ENCODE assay signal across 8 mouse cellular contexts in the genomic region with DNA sequence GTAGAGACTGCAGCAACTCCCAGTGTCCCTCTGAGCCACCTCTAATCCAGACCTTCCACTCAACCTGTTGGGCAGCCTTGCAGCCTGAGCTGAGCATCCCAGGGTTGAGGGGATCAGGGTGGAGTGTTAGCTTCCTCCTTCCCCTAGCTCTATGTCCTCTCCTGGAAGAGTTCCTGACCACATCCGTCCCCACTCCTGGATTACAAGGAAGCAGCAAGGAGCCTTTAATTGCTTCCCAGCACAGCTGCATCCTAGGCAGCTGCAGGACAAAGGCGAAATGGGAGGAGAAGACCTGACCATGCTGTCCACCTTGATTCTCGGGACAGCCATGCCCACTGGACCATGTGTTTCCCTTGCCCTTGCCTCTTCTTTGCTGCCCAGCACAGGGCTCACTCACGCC. TPM values are rescaled to one million over a fixed set of nuclear protein-coding genes. Genes with fewer than 3 reads are reported as not detected.
DNase-seq lines count a peak whose midpoint lies in the region; ATAC-seq lines count a peak whose summit lies in the region.
"Had no signal": no experiment of that assay in that cellular context is flagged by ENCODE, and none has a peak within 500 bp of the region (broad histone marks: within the 10 kb centered on the region; RNA-seq: fewer than 3 reads in every experiment).

No protein-coding gene starts in this region.

- peaks cover 54% of the 10 kb centered on the region for H3K27me3 ChIP-seq in lung, embryonic 15.5 days
- H3K27me3 ChIP-seq in forebrain, embryonic 16.5 days (replicated peaks; ENCODE audit: control insufficient read depth, insufficient read depth, low read length) = no peaks in the 10 kb centered on the region
- peaks cover 71% of the 10 kb centered on the region for H3K27me3 ChIP-seq in limb, embryonic 10.5 days (ENCODE audit: low read depth, poor library complexity, severe bottlenecking)
- H3K27me3 ChIP-seq in stomach, embryonic 14.5 days (ENCODE audit: control insufficient read depth, insufficient read depth, low read length) = peaks cover 7% of the 10 kb centered on the region

- 36% methylated on average over 4 of the region's 4 CpGs for WGBS in lung, embryonic 15.5 days
- 18% methylated on average over 4 of the region's 4 CpGs for WGBS in forebrain, embryonic 16.5 days
- 22% methylated on average over 4 of the region's 4 CpGs for WGBS in limb, embryonic 10.5 days
- whole genome bisulfite sequencing in stomach, embryonic 14.5 days = 46% methylated on average over 4 of the region's 4 CpGs

- no peaks in the 10 kb centered on the region for H3K9me3 ChIP-seq in lung, embryonic 15.5 days
- no peaks in the 10 kb centered on the region for H3K9me3 ChIP-seq in forebrain, embryonic 16.5 days (ENCODE audit: control insufficient read depth, low read length)
- no peaks in the 10 kb centered on the region for H3K9me3 ChIP-seq in limb, embryonic 10.5 days (replicated peaks)
- no peaks in the 10 kb centered on the region for H3K9me3 ChIP-seq in stomach, embryonic 14.5 days (ENCODE audit: control insufficient read depth, low read depth, low read length)

- H3K27ac ChIP-seq in lung, embryonic 15.5 days = peak overlapping the region; percentile 71
- H3K27ac ChIP-seq in forebrain, embryonic 16.5 days (ENCODE audit: low read length) = peak overlapping the region; percentile 46
- peak overlapping the region; percentile 80 for H3K27ac ChIP-seq in limb, embryonic 10.5 days
- peak overlapping the region; percentile 40; the same call in 1 of the 2 replicates for H3K27ac ChIP-seq in stomach, embryonic 14.5 days (ENCODE audit: low read length)

- no peak overlapping the region for H3K9ac ChIP-seq in lung, embryonic 15.5 days
- H3K9ac ChIP-seq in forebrain, embryonic 16.5 days (replicated peaks; ENCODE audit: low read depth, low read length) = no peak overlapping the region
- H3K9ac ChIP-seq in stomach, embryonic 14.5 days (replicated peaks; ENCODE audit: low read depth, low read length) = no peak overlapping the region

- no peaks in the 10 kb centered on the region for H3K36me3 ChIP-seq in lung, embryonic 15.5 days
- no peaks in the 10 kb centered on the region for H3K36me3 ChIP-seq in forebrain, embryonic 16.5 days (ENCODE audit: control insufficient read depth, insufficient read depth)
- H3K36me3 ChIP-seq in limb, embryonic 10.5 days = no peaks in the 10 kb centered on the region
- no peaks in the 10 kb centered on the region for H3K36me3 ChIP-seq in stomach, embryonic 14.5 days (ENCODE audit: control insufficient read depth, insufficient read depth, low read length)

- peak overlapping the region; percentile 30; the same call in 1 of the 2 replicates for H3K4me2 ChIP-seq in lung, embryonic 15.5 days
- peak overlapping the region; percentile 4 for H3K4me2 ChIP-seq in forebrain, embryonic 16.5 days (ENCODE audit: low read length)
- H3K4me2 ChIP-seq in stomach, embryonic 14.5 days (replicated peaks; ENCODE audit: low read depth, low read length) = no peak overlapping the region

- no peak overlapping the region for H3K4me3 ChIP-seq in lung, embryonic 15.5 days
- no peak overlapping the region for H3K4me3 ChIP-seq in forebrain, embryonic 16.5 days (replicated peaks; ENCODE audit: low read length)
- H3K4me3 ChIP-seq in limb, embryonic 10.5 days = peak overlapping the region; percentile 30
- H3K4me3 ChIP-seq in stomach, embryonic 14.5 days (ENCODE audit: low read depth, low read length) = no peak overlapping the region

- no peak for DNase-seq in lung, postnatal 10 days
- no peak for DNase-seq in limb, embryonic 10.5 days (ENCODE audit: low spot score)
- DNase-seq in right cerebral cortex, postnatal 25 days = no peak
- no peak for DNase-seq in urinary bladder, postnatal 4 days (ENCODE audit: low spot score in 2 of 2)
- DNase-seq: layer of hippocampus, postnatal 36 days had no signal

- no peak for ATAC-seq in lung, embryonic 15.5 days (ENCODE audit: borderline replicate concordance, extremely low read depth, low FRiP score, low TSS enrichment)
- ATAC-seq in forebrain, embryonic 16.5 days = no peak
- no peak for ATAC-seq in stomach, embryonic 14.5 days (ENCODE audit: insufficient number of reproducible peaks, insufficient read depth, low FRiP score, low read depth)

- H3K4me1 ChIP-seq in lung, embryonic 15.5 days = peaks cover 65% of the 10 kb centered on the region
- H3K4me1 ChIP-seq in forebrain, embryonic 16.5 days (replicated peaks; ENCODE audit: control insufficient read depth, insufficient read depth, low read length) = peaks cover 46% of the 10 kb centered on the region
- H3K4me1 ChIP-seq in limb, embryonic 10.5 days = peaks cover 72% of the 10 kb centered on the region
- H3K4me1 ChIP-seq in stomach, embryonic 14.5 days (ENCODE audit: control insufficient read depth, insufficient read depth, low read length) = peaks cover 34% of the 10 kb centered on the region

RNA-seq across cellular contexts. Expression of a gene that starts 3.5 kb away (rescaled TPM):
- 15.7 and 16.0 TPM in 2 replicates for polyA plus RNA-seq in lung, embryonic 15.5 days (2015; fragmentation: Nextera tagmentation; extraction: Ambion mirVana)
- polyA plus RNA-seq in forebrain, embryonic 16.5 days (2015; fragmentation: Nextera tagmentation; extraction: Ambion mirVana) = 15.8 and 22.0 TPM in 2 replicates
- polyA plus RNA-seq in limb, embryonic 10.5 days (2016; fragmentation: Nextera tagmentation; extraction: Ambion mirVana) = 7.9 and 10.3 TPM in 2 replicates
- polyA plus RNA-seq in stomach, embryonic 14.5 days (2014; fragmentation: Nextera tagmentation; extraction: Ambion mirVana) = 8.0 and 8.9 TPM in 2 replicates

RNA-seq across cellular contexts. Expression of a gene that starts 19.6 kb away (rescaled TPM):
- polyA plus RNA-seq in lung, embryonic 15.5 days (2015; fragmentation: Nextera tagmentation; extraction: Ambion mirVana) = 8.8 and 11.7 TPM in 2 replicates
- 0.85 and 1.6 TPM in 2 replicates for polyA plus RNA-seq in forebrain, embryonic 16.5 days (2015; fragmentation: Nextera tagmentation; extraction: Ambion mirVana)
- polyA plus RNA-seq in limb, embryonic 10.5 days (2016; fragmentation: Nextera tagmentation; extraction: Ambion mirVana) = 3.2 TPM in 2 replicates
- polyA plus RNA-seq in stomach, embryonic 14.5 days (2014; fragmentation: Nextera tagmentation; extraction: Ambion mirVana) = 12.8 and 15.8 TPM in 2 replicates

RNA-seq across cellular contexts. Expression of a gene that starts 34.2 kb away (rescaled TPM):
- 121 and 122 TPM in 2 replicates for polyA plus RNA-seq in lung, embryonic 15.5 days (2015; fragmentation: Nextera tagmentation; extraction: Ambion mirVana)
- polyA plus RNA-seq in forebrain, embryonic 16.5 days (2015; fragmentation: Nextera tagmentation; extraction: Ambion mirVana) = 91.7 and 101 TPM in 2 replicates
- polyA plus RNA-seq in limb, embryonic 10.5 days (2016; fragmentation: Nextera tagmentation; extraction: Ambion mirVana) = 129 and 137 TPM in 2 replicates
- polyA plus RNA-seq in stomach, embryonic 14.5 days (2014; fragmentation: Nextera tagmentation; extraction: Ambion mirVana) = 102 TPM in 2 replicates

RNA-seq across cellular contexts. Expression of a gene that starts 37.4 kb away (rescaled TPM):
- not detected in 2 replicates for polyA plus RNA-seq in lung, embryonic 15.5 days (2015; fragmentation: Nextera tagmentation; extraction: Ambion mirVana)
- not detected in 2 replicates for polyA plus RNA-seq in forebrain, embryonic 16.5 days (2015; fragmentation: Nextera tagmentation; extraction: Ambion mirVana)
- polyA plus RNA-seq in limb, embryonic 10.5 days (2016; fragmentation: Nextera tagmentation; extraction: Ambion mirVana) = 0.14 TPM in 1 of 2 replicates, not detected in the other
- polyA plus RNA-seq in stomach, embryonic 14.5 days (2014; fragmentation: Nextera tagmentation; extraction: Ambion mirVana) = not detected in 2 replicates

RNA-seq across cellular contexts. Expression of a gene that starts 41.5 kb away (rescaled TPM):
- polyA plus RNA-seq in lung, embryonic 15.5 days (2015; fragmentation: Nextera tagmentation; extraction: Ambion mirVana) = 0.69 and 1.4 TPM in 2 replicates
- not detected in 2 replicates for polyA plus RNA-seq in forebrain, embryonic 16.5 days (2015; fragmentation: Nextera tagmentation; extraction: Ambion mirVana)
- polyA plus RNA-seq in limb, embryonic 10.5 days (2016; fragmentation: Nextera tagmentation; extraction: Ambion mirVana) = 1.0 TPM in 1 of 2 replicates, not detected in the other
- not detected in 2 replicates for polyA plus RNA-seq in stomach, embryonic 14.5 days (2014; fragmentation: Nextera tagmentation; extraction: Ambion mirVana)
